Mouse (Mus musculus) cerebellum, postnatal 4 days (tissue): ENCODE measurements around the gene Six2.

Experiments used
- DNase-seq, 2 experiments: peaks; one replicate each; pipeline ENCODE4 v3.0.0; 2022; ENCODE audit warnings: low spot score in 2 of 2, mixed read lengths in 1 of 2

Six2 gene

GRCm38 (mm10) chr17:85688236-85688910 is at the start of gene Six2:
Gene Six2 (minus strand): TSS chr17:85688274.
- DNase-seq: no peak

- no peak for DNase-seq
Measured at GRCm38 (mm10) chr17:85737090-85737780, 49.2 kb upstream of the Six2 start.

- DNase-seq: no peak
Measured at GRCm38 (mm10) chr17:85731329-85731728, 43.3 kb upstream of the Six2 start.

GRCm38 (mm10) chr17:85730231-85731015 is 42.3 kb upstream of the Six2 start:
- DNase-seq: peak in 1 of 2 experiments; percentile 9

GRCm38 (mm10) chr17:85728071-85728718 is 40.1 kb upstream of the Six2 start:
- DNase-seq: peak in 1 of 2 experiments; percentile 42

GRCm38 (mm10) chr17:85725988-85726387 is 37.9 kb upstream of the Six2 start:
- no peak for DNase-seq

- no peak for DNase-seq
Measured at GRCm38 (mm10) chr17:85723166-85723565, 35.1 kb upstream of the Six2 start.

- peak in 1 of 2 experiments; percentile 12 for DNase-seq
Measured at GRCm38 (mm10) chr17:85717266-85717665, 29.2 kb upstream of the Six2 start.

- no peak for DNase-seq
Measured at GRCm38 (mm10) chr17:85715784-85716183, 27.7 kb upstream of the Six2 start.

GRCm38 (mm10) chr17:85714370-85714769 is 26.3 kb upstream of the Six2 start:
- no peak for DNase-seq

- DNase-seq: no peak
Measured at GRCm38 (mm10) chr17:85712874-85713273, 24.8 kb upstream of the Six2 start.

- no peak for DNase-seq
Measured at GRCm38 (mm10) chr17:85704369-85705260, 16.5 kb upstream of the Six2 start.

GRCm38 (mm10) chr17:85700028-85700427 is 12.0 kb upstream of the Six2 start:
- no peak for DNase-seq

- DNase-seq: no peak
Measured at GRCm38 (mm10) chr17:85698643-85699042, 10.6 kb upstream of the Six2 start.

- DNase-seq: no peak
Measured at GRCm38 (mm10) chr17:85697976-85698375, 9.9 kb upstream of the Six2 start.

GRCm38 (mm10) chr17:85694499-85694898 is 6.4 kb upstream of the Six2 start:
- DNase-seq: no peak

- no peak for DNase-seq
Measured at GRCm38 (mm10) chr17:85693101-85693500, 5.0 kb upstream of the Six2 start.

GRCm38 (mm10) chr17:85692594-85692993 is 4.5 kb upstream of the Six2 start:
- no peak for DNase-seq

GRCm38 (mm10) chr17:85691701-85692536 is 3.8 kb upstream of the Six2 start:
- DNase-seq: no peak

- no peak for DNase-seq
Measured at GRCm38 (mm10) chr17:85690969-85691335, 2.9 kb upstream of the Six2 start.
